8 mouse cellular contexts compared by ENCODE assay signal in genomic region chr1:125542008-125542999, GRCm38 (mm10). TPM values are rescaled to one million over a fixed set of nuclear protein-coding genes. Genes with fewer than 3 reads are reported as not detected.
A peak's percentile ranks its signal among the peaks of the same experiment; 100 is the strongest.
DNase-seq lines count a peak whose midpoint lies in the region; ATAC-seq lines count a peak whose summit lies in the region.

No protein-coding gene starts in this region.

- no peak overlapping the region for H3K27ac ChIP-seq in kidney, embryonic 14.5 days (ENCODE audit: low read depth, low read length)

- no peak overlapping the region for H3K4me3 ChIP-seq in kidney, embryonic 14.5 days (ENCODE audit: low read length)

- H3K36me3 ChIP-seq in kidney, embryonic 14.5 days (ENCODE audit: control insufficient read depth, insufficient read depth, low read length) = no peaks in the 10 kb centered on the region

- no peak for ATAC-seq in kidney, embryonic 14.5 days (ENCODE audit: low FRiP score, low TSS enrichment)
- no peak for ATAC-seq in megakaryocyte, adult 5-6 weeks (ENCODE audit: poor library complexity, severe bottlenecking)
- ATAC-seq in activated CD4-positive, CD25-positive, alpha-beta regulatory T cell, adult 4 months = no peak

- DNase-seq in kidney, adult 18-20 months = peak; percentile 16
- peak; percentile 80 for DNase-seq in adrenal gland, adult 2 months
- DNase-seq in gastrocnemius, postnatal 10 days = peak; percentile 31
- DNase-seq in kidney, postnatal 14 days = peak; percentile 39
- no peak for DNase-seq in right cerebral cortex, adult 2 months (ENCODE audit: low spot score in 2 of 2)

- no peak overlapping the region for H3K4me2 ChIP-seq in kidney, embryonic 14.5 days (replicated peaks; ENCODE audit: low read depth, low read length)

- no peak overlapping the region for H3K9ac ChIP-seq in kidney, embryonic 14.5 days (ENCODE audit: low read depth, low read length)

- no peaks in the 10 kb centered on the region for H3K27me3 ChIP-seq in kidney, embryonic 14.5 days (ENCODE audit: control insufficient read depth, insufficient read depth, low read length)

- no peaks in the 10 kb centered on the region for H3K9me3 ChIP-seq in kidney, embryonic 14.5 days (ENCODE audit: control insufficient read depth, low read length)

- 76% methylated on average over 7 of the region's 7 CpGs for WGBS in kidney, embryonic 14.5 days

- no peaks in the 10 kb centered on the region for H3K4me1 ChIP-seq in kidney, embryonic 14.5 days (ENCODE audit: control insufficient read depth, insufficient read depth, low read length)

RNA-seq across cellular contexts. Expression of gene Slc35f5, which starts 18.1 kb away (rescaled TPM):
- polyA plus RNA-seq in kidney, embryonic 14.5 days (2014; fragmentation: Nextera tagmentation; extraction: Ambion mirVana) = 30.0 and 47.7 TPM in 2 replicates
- total RNA-seq in adrenal gland, adult 2 months (2021) = 10 to 100 TPM; 36.1 to 36.2 TPM
- polyA plus RNA-seq in adrenal gland, adult 2 months (2012; rRNA removed) = 10.1 and 11.2 TPM in 2 replicates
- total RNA-seq in gastrocnemius, postnatal 10 days (2021) = 10 to 100 TPM; 23.6 to 26.4 TPM
- 13.0 and 14.5 TPM in 2 replicates for total RNA-seq in megakaryocyte, adult 5-6 weeks (2015)
- 7.1 and 8.1 TPM in 2 replicates for total RNA-seq in megakaryocyte, adult 5-6 weeks (2017)
- under 1 TPM; 0.61 to 0.94 TPM for polyA plus RNA-seq in activated CD4-positive, CD25-positive, alpha-beta regulatory T cell, adult 4 months (2017; shearing (Covaris generic))

Comparison
In these comparisons a context has a peak if more than half of its experiments do, and no peak if none do; other contexts are left out.
1. DNase-seq: peak in kidney, adult 18-20 months (single experiment), adrenal gland, adult 2 months (single experiment), gastrocnemius, postnatal 10 days (single experiment) and kidney, postnatal 14 days (single experiment); none in right cerebral cortex, adult 2 months (0 of 2).